Mouse (Mus musculus) frontal cortex, postnatal 14 days (tissue): Measurements from ENCODE around the gene Tspan18.

Source experiments
- DNase-seq, 2 experiments: peaks; one replicate each; pipeline ENCODE4 v3.0.0; 2022; ENCODE audit warnings: low spot score in 2 of 2

Gene Tspan18

GRCm38 (mm10) chr2:93187323-93187996 is 146.8 kb downstream of the Tspan18 start, which contains the start of gene Trp53i11:
Gene Trp53i11, plus strand, starts transcription at chr2:93187548.
- peak; percentile 60 for DNase-seq

DNA sequence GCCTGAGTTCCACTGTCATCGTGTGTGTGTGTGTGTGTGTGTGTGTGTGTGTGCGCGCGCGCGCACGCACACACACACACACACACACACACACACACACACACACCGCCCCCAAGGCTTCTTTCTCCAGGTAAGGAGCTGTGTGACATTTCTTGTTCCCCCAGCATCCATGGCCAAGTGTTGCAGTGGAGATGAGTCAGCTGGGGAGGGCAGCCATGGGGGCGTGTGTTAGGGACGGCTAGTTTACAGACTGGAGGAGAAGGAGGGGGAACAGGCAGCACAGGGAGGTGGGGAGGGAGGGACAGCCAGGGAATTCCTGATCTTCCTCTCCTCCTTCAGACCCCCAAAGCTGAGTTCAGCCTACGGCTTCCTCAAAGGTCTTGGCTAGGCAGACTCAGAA is 151.4 kb downstream of the Tspan18 start:
- DNase-seq, result no peak

GRCm38 (mm10) chr2:93180077-93180844 is 154.0 kb downstream of the Tspan18 start:
- peak in 1 of 2 experiments; percentile 61 for DNase-seq

DNA sequence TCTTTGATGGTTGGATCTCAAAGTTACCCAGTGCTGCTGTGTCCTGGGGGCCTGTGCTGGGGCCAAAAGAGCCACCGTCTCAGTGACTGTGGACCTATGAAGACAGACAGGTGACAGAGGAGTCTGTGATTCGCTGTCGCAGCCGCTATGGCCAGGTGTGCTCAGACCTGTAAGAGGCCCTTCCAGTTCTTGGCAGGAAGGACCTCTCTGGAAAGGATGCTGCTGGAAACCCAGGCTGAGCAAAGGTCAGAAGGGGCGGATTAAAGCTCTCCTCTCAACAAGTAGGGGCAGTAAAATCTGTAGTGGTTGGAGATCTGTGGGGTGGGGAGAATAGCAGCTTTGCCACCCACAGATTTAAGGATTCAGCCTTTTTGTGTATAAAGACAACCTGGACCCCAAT is 154.7 kb downstream of the Tspan18 start:
- DNase-seq, result no peak

- no peak for DNase-seq
These were observed 156.0 kb downstream of the Tspan18 start for GRCm38 (mm10) chr2:93178313-93178677.

GRCm38 (mm10) chr2:93177668-93178312 is 156.5 kb downstream of the Tspan18 start:
- no peak for DNase-seq

GRCm38 (mm10) chr2:93176871-93177667 is 157.2 kb downstream of the Tspan18 start:
- DNase-seq, result peak in 1 of 2 experiments; percentile 5

DNA sequence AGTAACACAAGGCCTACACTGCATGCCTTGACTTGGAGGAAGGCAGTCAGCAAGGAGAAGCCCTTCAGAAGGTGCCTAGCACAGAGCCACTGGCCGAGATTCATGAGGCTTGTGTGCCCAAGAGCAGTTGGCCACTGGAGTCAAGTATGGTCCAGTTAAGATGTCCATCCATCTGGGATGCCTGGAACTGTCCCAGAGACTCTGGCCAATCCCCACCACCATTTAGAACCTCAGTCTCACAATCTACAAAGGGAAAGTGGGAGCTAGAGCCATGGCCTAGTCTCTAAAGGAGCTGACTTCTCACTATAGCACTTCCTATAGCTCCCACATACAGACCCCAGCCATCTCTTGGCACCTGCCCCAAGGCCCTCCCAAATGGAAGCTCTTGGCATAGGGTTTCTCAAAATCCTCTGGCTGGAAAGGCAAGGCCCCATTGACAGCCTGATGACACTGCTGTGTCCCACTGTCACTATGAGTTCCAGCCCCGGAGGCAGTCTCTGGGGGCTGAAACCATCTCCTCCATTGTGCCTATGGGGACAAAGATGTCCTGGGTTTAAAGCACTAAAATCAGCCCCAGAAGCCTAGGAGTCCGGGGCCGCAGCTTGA is 158.0 kb downstream of the Tspan18 start:
- DNase-seq, result no peak

- DNase-seq, result no peak
These were observed 158.6 kb downstream of the Tspan18 start for GRCm38 (mm10) chr2:93175721-93176120.

GRCm38 (mm10) chr2:93175278-93175677 is 159.0 kb downstream of the Tspan18 start:
- no peak for DNase-seq

- DNase-seq, result no peak
These were observed 160.1 kb downstream of the Tspan18 start for GRCm38 (mm10) chr2:93174159-93174558.

GRCm38 (mm10) chr2:93172460-93172859 is 161.8 kb downstream of the Tspan18 start:
- no peak for DNase-seq

DNA sequence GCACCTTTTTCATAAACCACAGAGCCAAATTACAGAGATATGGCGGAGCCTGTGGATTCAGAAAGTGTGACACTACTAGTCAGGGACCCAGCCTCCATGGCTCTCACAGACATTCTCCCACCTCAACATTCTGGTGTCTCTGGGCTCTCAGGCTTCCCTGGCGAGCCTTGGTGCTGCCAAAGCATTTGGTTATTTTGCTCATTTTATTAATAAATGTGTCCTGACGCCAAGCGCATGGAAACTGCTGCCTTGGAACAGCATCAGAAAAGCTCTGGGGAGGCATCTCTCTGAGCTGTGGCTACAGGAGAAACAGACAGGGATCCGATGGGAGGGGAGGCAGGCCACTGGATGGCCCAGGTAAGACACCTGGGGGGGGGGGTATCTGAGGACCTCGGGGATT is 162.4 kb downstream of the Tspan18 start:
- DNase-seq, result no peak

- DNase-seq, result no peak
These were observed 163.5 kb downstream of the Tspan18 start for GRCm38 (mm10) chr2:93170845-93171200.

DNA sequence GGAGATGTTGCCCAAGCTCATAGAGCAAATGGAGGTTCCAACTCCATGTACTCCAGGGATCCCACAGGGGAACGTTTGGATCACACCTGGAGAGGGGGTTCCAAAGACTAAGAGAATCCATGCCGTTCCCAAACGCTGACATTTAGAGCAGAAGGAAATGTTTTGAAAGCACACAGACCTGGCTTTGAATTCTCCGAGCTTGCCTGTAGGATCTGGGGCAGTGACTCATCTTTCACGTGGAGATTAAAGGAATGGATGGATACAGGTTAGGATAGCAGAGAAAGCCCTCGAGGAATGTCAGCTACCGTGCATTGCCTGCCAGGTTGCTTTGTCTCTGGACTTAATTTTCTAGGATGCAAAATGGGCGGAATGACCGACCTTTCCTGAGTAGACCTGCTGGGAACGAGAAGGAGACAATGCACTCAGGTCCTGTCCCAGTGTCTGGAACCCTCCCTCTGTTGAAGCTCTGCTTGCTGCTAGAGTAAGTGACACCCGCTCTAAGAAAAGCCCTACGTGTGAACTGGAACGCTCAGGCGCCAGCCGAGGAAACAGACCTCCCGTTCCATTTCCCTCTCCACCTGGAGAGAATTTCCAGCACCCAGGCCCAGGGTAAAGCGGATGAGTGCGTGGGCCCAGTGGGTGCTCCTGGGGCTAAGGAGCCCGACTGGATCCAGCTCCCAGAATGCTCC is 164.0 kb downstream of the Tspan18 start:
- no peak for DNase-seq

DNA sequence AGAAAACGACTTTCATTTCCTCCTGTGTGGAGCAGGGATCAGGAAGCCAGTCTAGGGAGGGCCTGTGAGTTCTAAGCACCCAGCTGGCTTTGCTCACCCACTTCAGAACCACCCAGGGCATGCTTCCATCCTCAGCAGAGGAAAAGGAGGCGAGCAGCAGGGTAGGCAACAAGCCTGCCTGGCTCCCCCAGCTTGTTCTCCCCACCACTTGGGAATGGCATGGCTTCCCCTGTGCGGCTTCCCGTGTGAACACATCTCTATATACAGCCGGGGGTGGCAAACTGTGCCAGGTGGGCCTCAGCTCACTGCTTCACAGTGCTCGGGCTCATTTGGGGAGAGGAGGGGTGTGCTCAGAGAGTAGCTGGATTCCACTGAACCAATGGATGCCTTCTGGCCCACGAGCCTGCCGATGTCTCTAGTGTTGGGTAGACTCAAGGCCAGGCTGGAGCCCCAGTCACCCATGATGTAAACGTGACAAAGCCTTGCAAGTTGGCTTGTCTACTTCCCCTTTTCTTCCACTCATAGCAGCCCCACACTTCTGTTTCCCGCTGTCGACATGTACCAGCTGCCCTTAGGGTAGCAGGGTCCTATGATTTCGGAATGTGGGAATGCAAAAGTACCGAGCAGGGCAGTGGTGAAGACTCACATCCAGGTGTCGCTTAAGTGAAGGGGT is 167.4 kb downstream of the Tspan18 start:
- DNase-seq, result no peak

GRCm38 (mm10) chr2:93166295-93166694 is 168.0 kb downstream of the Tspan18 start:
- no peak for DNase-seq

DNA sequence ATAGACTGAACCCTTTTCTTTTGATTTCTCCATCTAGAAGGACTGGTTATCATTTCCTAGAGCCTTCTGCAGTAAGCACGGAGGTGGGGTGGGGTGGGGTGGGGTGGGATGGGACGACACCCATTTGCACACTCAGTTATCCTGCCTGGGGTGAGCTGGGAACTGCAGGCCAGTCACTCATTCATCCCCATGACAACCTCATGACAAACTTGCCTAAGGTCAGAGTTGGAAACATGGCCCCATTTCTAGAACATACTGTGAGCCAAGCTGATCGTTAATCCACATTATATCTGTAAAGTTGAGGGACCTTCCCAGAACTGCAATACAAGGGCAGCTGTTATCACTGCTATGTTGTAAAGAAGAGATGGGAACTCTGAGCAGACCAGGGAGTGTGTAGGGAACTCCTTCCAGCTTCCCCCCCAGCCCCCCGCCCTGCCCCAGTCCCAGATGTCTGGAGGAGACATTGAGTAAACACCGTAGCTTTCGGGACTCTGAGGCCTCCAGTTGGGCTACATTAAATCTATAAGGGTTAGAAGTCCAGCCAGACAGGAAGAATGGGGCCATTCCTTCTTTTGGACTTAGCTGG is 170.5 kb downstream of the Tspan18 start:
- DNase-seq, result no peak

- no peak for DNase-seq
These were observed 171.0 kb downstream of the Tspan18 start for GRCm38 (mm10) chr2:93163317-93163716.

- DNase-seq, result no peak
These were observed 171.5 kb downstream of the Tspan18 start for GRCm38 (mm10) chr2:93162791-93163190.
